Mouse (Mus musculus) CH12.LX (cell line): Measurements from ENCODE around the gene Taar7b. TPM values are rescaled to one million over a fixed set of nuclear protein-coding genes. Genes with fewer than 3 reads are reported as not detected.

Experiments
- DNase-seq: peaks from one replicate; pipeline ENCODE4 v3.0.0-alpha.2; 2013; ENCODE audit errors: extremely low read depth
- H3K27ac ChIP-seq: 2 replicates; pipeline ENCODE4 v1.5.1; 2012; ENCODE audit warnings: low read depth, mild to moderate bottlenecking, control low read depth, moderate library complexity; ENCODE audit not compliant: insufficient read depth
- H3K27me3 ChIP-seq: replicated peaks from 2 replicates; pipeline ENCODE3; 2012; ENCODE audit warnings: inconsistent platforms
- H3K36me3 ChIP-seq, 2 experiments: replicated peaks in 1 of 2; 2 replicates each; pipeline versions ENCODE3 to v1.6.1; 2012; ENCODE audit warnings: inconsistent platforms in 1 of 2, low read length in 1 of 2, mild to moderate bottlenecking in 1 of 2, mixed read lengths in 1 of 2, moderate library complexity in 1 of 2; ENCODE audit not compliant: control insufficient read depth in 1 of 2, insufficient read depth in 1 of 2
- H3K4me1 ChIP-seq, 2 experiments: 2 replicates each; pipeline ENCODE4 v1.6.1; 2012; ENCODE audit warnings: inconsistent platforms in 1 of 2, moderate library complexity in 1 of 2; ENCODE audit not compliant: insufficient read depth in 2 of 2, control insufficient read depth in 1 of 2
- H3K4me2 ChIP-seq: 2 replicates; pipeline ENCODE4 v1.6.1; 2012; ENCODE audit warnings: low read depth, mild to moderate bottlenecking, control low read depth; ENCODE audit not compliant: poor library complexity, insufficient read depth, severe bottlenecking
- H3K4me3 ChIP-seq, 3 experiments: fragments of 150-350 bp in 1 of 3; sonication (generic) in 1 of 3; replicated peaks in 1 of 3; 2 replicates each; pipeline versions ENCODE3 to v1.5.1; 2011 to 2012; ENCODE audit warnings: low read depth in 2 of 3, low read length in 2 of 3, mild to moderate bottlenecking in 2 of 3, moderate library complexity in 2 of 3, control low read depth in 1 of 3, improper control_type of control experiment in 1 of 3, inconsistent platforms in 1 of 3, mixed read lengths in 1 of 3; ENCODE audit not compliant: poor library complexity in 1 of 3
- H3K79me2 ChIP-seq: replicated peaks from 2 replicates; pipeline ENCODE4 v1.6.1; 2012; ENCODE audit warnings: mild to moderate bottlenecking, moderate library complexity; ENCODE audit not compliant: control insufficient read depth, poor library complexity, insufficient read depth, severe bottlenecking; ENCODE audit errors: extremely low read depth
- H3K9ac ChIP-seq: 2 replicates; pipeline ENCODE4 v1.6.1; 2012; ENCODE audit warnings: low read depth, mild to moderate bottlenecking, control low read depth, moderate library complexity; ENCODE audit not compliant: insufficient read depth
- H3K9me3 ChIP-seq: replicated peaks from 2 replicates; pipeline ENCODE3; 2012; ENCODE audit warnings: low read length, inconsistent platforms, mixed read lengths
- BHLHE40 ChIP-seq: IDR thresholded peaks from 2 replicates; pipeline ENCODE4 v1.6.1; 2011; ENCODE audit warnings: mild to moderate bottlenecking, low read depth, low read length, improper control_type of control experiment
- CHD1 ChIP-seq: IDR thresholded peaks from 2 replicates; pipeline ENCODE4 v1.6.1; 2012; ENCODE audit warnings: low read depth, low read length, improper control_type of control experiment, inconsistent platforms
- E2F4 ChIP-seq: IDR thresholded peaks from 2 replicates; pipeline ENCODE4 v1.6.1; 2011; ENCODE audit warnings: low read depth, low read length, improper control_type of control experiment; ENCODE audit not compliant: insufficient replicate concordance
- EP300 ChIP-seq: IDR thresholded peaks from 2 replicates; pipeline ENCODE4 v1.6.1; 2011; ENCODE audit warnings: low read length, improper control_type of control experiment
- MEF2A ChIP-seq: IDR thresholded peaks from 2 replicates; pipeline ENCODE4 v1.6.1; 2014; ENCODE audit warnings: low read depth, mild to moderate bottlenecking, inconsistent platforms, low read length, improper control_type of control experiment, borderline replicate concordance
- MYC ChIP-seq: IDR thresholded peaks from 2 replicates; pipeline ENCODE4 v1.6.1; 2011; ENCODE audit warnings: low read depth, mild to moderate bottlenecking, improper control_type of control experiment, low read length
- NELFE ChIP-seq: IDR thresholded peaks from 2 replicates; pipeline ENCODE4 v1.6.1; 2011; ENCODE audit warnings: low read depth, low read length, improper control_type of control experiment
- PAX5 ChIP-seq: IDR thresholded peaks from 2 replicates; pipeline ENCODE4 v1.6.1; 2012; ENCODE audit warnings: low read length, inconsistent platforms, mixed read lengths
- POLR2A ChIP-seq: IDR thresholded peaks from 2 replicates; pipeline ENCODE4 v1.6.1; 2011; ENCODE audit warnings: low read depth, mild to moderate bottlenecking, improper control_type of control experiment, low read length
- RCOR1 ChIP-seq: conservative IDR thresholded peaks from 2 replicates; pipeline ENCODE4 v1.6.1; 2012; ENCODE audit warnings: low read depth, mild to moderate bottlenecking, inconsistent platforms, low read length, improper control_type of control experiment
- SIN3A ChIP-seq: IDR thresholded peaks from 2 replicates; pipeline ENCODE4 v1.6.1; 2012; ENCODE audit warnings: low read length, improper control_type of control experiment, inconsistent platforms
- SMC3 ChIP-seq: IDR thresholded peaks from 2 replicates; pipeline ENCODE4 v1.6.1; 2011; ENCODE audit warnings: low read depth, low read length, improper control_type of control experiment
- TCF12 ChIP-seq: IDR thresholded peaks from 2 replicates; pipeline ENCODE4 v1.6.1; 2014; ENCODE audit warnings: low read depth, mild to moderate bottlenecking, inconsistent platforms, low read length, improper control_type of control experiment
- USF2 ChIP-seq: conservative IDR thresholded peaks from 2 replicates; pipeline ENCODE4 v1.6.1; 2011; ENCODE audit warnings: low read depth, low read length, improper control_type of control experiment
- ZC3H11A ChIP-seq: IDR thresholded peaks from 2 replicates; pipeline ENCODE4 v1.6.1; 2012; ENCODE audit warnings: low read depth, mild to moderate bottlenecking, inconsistent platforms, low read length, improper control_type of control experiment
- ZNF384 ChIP-seq: IDR thresholded peaks from 2 replicates; pipeline ENCODE4 v1.6.1; 2012; ENCODE audit warnings: low read depth, low read length, improper control_type of control experiment, inconsistent platforms
- dilution Hi-C: fragments of 300-500 bp; cut with MboI; formaldehyde crosslinking; loops from 2 replicates; pipeline ENCODE4 v1.14.3; 2020; ENCODE audit warnings: low sequenced_read_pairs; ENCODE audit not compliant: extremely low pct_unique_long_range_greater_than_20kb, extremely low pct_ligation_motif_present
- in situ Hi-C: fragments of 300-500 bp; cut with MboI; formaldehyde crosslinking; loops from 3 replicates; pipeline ENCODE4 v1.14.3; 2019; ENCODE audit warnings: low sequenced_read_pairs, low pct_ligation_motif_present, low pct_unique_long_range_greater_than_20kb, mixed read lengths
- polyA plus RNA-seq: library from polyadenylated mRNA; unstranded; fragments of >175 nt; gene quantifications from 2 replicates; pipeline ENCODE4 v1.2.1, GENCODE M21; 2012; ENCODE audit warnings: low read depth; ENCODE audit not compliant: insufficient read length
- total RNA-seq, 2 experiments: library from RNA; depleted of rRNA; stranded (reverse); fragments of 300-350 nt in 1 of 2; fragments of >200 nt in 1 of 2; gene quantifications; 2 replicates each; pipeline ENCODE4 v1.2.3; 2012 to 2014

The Taar7b gene
- total and polyA plus RNA-seq, 3 experiments: not detected

DNA sequence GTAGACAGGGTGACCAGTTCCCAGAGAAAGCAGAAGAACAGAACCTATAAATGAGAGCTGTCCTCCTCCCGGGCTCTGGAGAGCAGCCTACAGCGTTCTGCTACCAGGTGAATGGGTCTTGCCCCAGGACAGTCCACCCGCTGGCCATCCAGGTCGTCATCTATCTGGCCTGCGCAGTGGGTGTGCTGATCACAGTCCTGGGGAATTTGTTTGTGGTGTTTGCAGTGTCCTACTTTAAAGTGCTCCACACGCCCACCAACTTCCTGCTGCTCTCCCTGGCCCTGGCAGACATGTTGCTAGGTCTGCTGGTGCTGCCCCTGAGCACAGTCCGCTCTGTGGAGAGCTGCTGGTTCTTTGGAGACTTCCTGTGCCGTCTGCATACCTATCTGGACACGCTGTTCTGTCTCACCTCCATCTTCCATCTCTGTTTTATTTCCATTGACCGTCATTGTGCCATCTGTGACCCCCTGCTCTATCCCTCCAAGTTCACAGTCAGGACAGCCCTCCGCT, 29.0 kb upstream of the Taar7b start, which contains the start of gene Taar5:
Gene Taar5 (plus strand): TSS at position 51 of the 510 bp plus-strand sequence.
- in situ Hi-C loops: loop anchor here (25.0 kb wide), 1 partner anchor 342 kb away; no protein-coding TSS in a partner anchor
- H3K79me2 ChIP-seq: no peaks in the 10 kb centered on the region
- H3K4me1 ChIP-seq: no peaks in the 10 kb centered on the region
- H3K36me3 ChIP-seq: no peaks in the 10 kb centered on the region
- H3K27me3 ChIP-seq: no peaks in the 10 kb centered on the region
- no peak within 1 kb of the TSS for H3K4me2 ChIP-seq
- DNase-seq: no peak
- no peak within 1 kb of the TSS for H3K9ac ChIP-seq
- no peak within 1 kb of the TSS for H3K27ac ChIP-seq
- TF ChIP-seq SIN3A (no peak), EP300 (no peak), E2F4 (no peak)
- dilution Hi-C loops: no loop called here
- H3K4me3 ChIP-seq: no peak within 1 kb of the TSS
- H3K9me3 ChIP-seq: no peaks in the 10 kb centered on the region

- DNase-seq: no peak
- no peaks in the 10 kb centered on the region for H3K4me1 ChIP-seq
- H3K4me3 ChIP-seq: no peak overlapping the region
- H3K36me3 ChIP-seq: no peaks in the 10 kb centered on the region
- H3K4me2 ChIP-seq: no peak overlapping the region
- in situ Hi-C loops (loop anchor here (25.0 kb wide), 1 partner anchor 341 kb away; no protein-coding TSS in a partner anchor), dilution Hi-C loops (no loop called here)
- no peaks in the 10 kb centered on the region for H3K27me3 ChIP-seq
- H3K79me2 ChIP-seq: no peaks in the 10 kb centered on the region
- no peak overlapping the region for H3K27ac ChIP-seq
- TF ChIP-seq POLR2A (no peak), BHLHE40 (no peak), E2F4 (no peak), MEF2A (no peak), USF2 (no peak), SIN3A (no peak), PAX5 (no peak), SMC3 (no peak), RCOR1 (no peak), EP300 (no peak), CHD1 (no peak), NELFE (no peak), TCF12 (no peak), MYC (no peak), ZNF384 (no peak), ZC3H11A (no peak)
- TF ChIP-seq, all 38 proteins: peak for 0
- Histone ChIP-seq H3K9ac (no peak overlapping the region), H3K9me3 (no peaks in the 10 kb centered on the region)
Measured at GRCm38 (mm10) chr10:23971256-23971655, 28.5 kb upstream of the Taar7b start.
